Mouse (Mus musculus) myocyte (in vitro differentiated cells): ENCODE results near the gene Samd8.

ENCODE experiments used
- CEBPB ChIP-seq: IDR thresholded peaks from 2 replicates; pipeline ENCODE4 v1.6.1; 2011; ENCODE audit warnings: mild to moderate bottlenecking, moderate library complexity; ENCODE audit not compliant: poor library complexity, insufficient read depth, severe bottlenecking
- MAX ChIP-seq: IDR thresholded peaks from one replicate; pipeline ENCODE4 v1.6.1; 2011; ENCODE audit warnings: low read depth, mild to moderate bottlenecking, control low read depth
- MYOD1 ChIP-seq, 3 experiments: IDR thresholded peaks; one replicate each; pipeline ENCODE4 v1.6.1; 2011; ENCODE audit warnings: control low read depth in 2 of 3, low read depth in 2 of 3, mild to moderate bottlenecking in 2 of 3, moderate library complexity in 1 of 3; ENCODE audit not compliant: insufficient read length in 2 of 3, control insufficient read depth in 1 of 3
- MYOG ChIP-seq, 3 experiments: IDR thresholded peaks; one replicate each; pipeline ENCODE4 v1.6.1; 2011; ENCODE audit warnings: control low read depth in 2 of 3, low read depth in 2 of 3, mild to moderate bottlenecking in 2 of 3; ENCODE audit not compliant: insufficient read length in 2 of 3, control insufficient read depth in 1 of 3, insufficient read depth in 1 of 3
- POLR2A ChIP-seq: IDR thresholded peaks from one replicate; pipeline ENCODE4 v1.6.1; 2011; ENCODE audit warnings: low read depth, mild to moderate bottlenecking, control low read depth, moderate library complexity; ENCODE audit not compliant: insufficient read length
- POLR2AphosphoS2 ChIP-seq: IDR thresholded peaks from one replicate; pipeline ENCODE4 v1.6.1; 2011; ENCODE audit warnings: low read depth, control low read depth; ENCODE audit not compliant: insufficient read length
- SRF ChIP-seq: IDR thresholded peaks from one replicate; pipeline ENCODE4 v1.6.1; 2011; ENCODE audit warnings: low read depth; ENCODE audit not compliant: control insufficient read depth, insufficient read length
- TCF12 ChIP-seq: IDR thresholded peaks from one replicate; pipeline ENCODE4 v1.6.1; 2011; ENCODE audit warnings: mild to moderate bottlenecking, control low read depth; ENCODE audit not compliant: poor library complexity, insufficient read depth, severe bottlenecking
- USF1 ChIP-seq: IDR thresholded peaks from one replicate; pipeline ENCODE4 v1.6.1; 2011; ENCODE audit warnings: low read depth, mild to moderate bottlenecking, control low read depth, moderate library complexity

GRCm38 (mm10) chr14:21812590-21813162 lies 62.3 kb downstream of the Samd8 start:
- TF ChIP-seq POLR2A, result no peak
- TF ChIP-seq TCF12, result no peak
- TF ChIP-seq POLR2AphosphoS2, result no peak
- no peak for TF ChIP-seq CEBPB
- no peak for TF ChIP-seq MYOD1 (IDR thresholded peaks at IDR 0.05; ENCODE audit: control insufficient read depth in 1 of 3, insufficient read length in 2 of 3, low read depth in 2 of 3)
- no peak for TF ChIP-seq USF1
- TF ChIP-seq MYOG (IDR thresholded peaks at IDR 0.05; ENCODE audit: control insufficient read depth in 1 of 3, insufficient read depth in 1 of 3, insufficient read length in 2 of 3, low read depth in 2 of 3), result no peak
- TF ChIP-seq SRF, result no peak
- TF ChIP-seq MAX, result no peak
